Mouse (Mus musculus): Measurements from ENCODE around the gene Nisch. TPM values are rescaled to one million over a fixed set of nuclear protein-coding genes. Genes with fewer than 3 reads are reported as not detected.
A peak's percentile ranks its signal among the peaks of the same experiment; 100 is the strongest.

Nisch gene
- polyA plus RNA-seq, 1 experiment from 2014 or later = 346 TPM

DNA sequence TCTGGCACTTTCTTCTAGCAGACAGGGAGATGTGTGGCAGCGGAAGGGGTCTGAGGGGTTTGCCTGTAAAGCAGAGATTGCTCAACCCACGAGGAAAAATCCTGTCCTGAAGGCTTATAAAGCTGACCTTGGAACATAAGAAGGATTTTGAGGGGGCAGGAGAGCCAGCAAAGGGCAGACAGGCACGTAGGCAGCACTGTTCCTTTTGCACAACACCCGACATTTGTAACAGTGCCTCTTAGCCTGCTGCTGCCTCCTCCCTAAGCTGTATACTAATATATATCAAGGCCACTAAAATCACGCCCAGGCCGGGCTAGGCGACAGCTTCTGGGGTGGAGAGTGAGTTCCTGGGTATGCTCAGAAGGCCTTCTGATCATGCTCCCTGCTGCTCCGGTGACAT lies 13.7 kb upstream of the Nisch start:
- WGBS = 68% methylated on average over 8 of the region's 8 CpGs
- Histone ChIP-seq H3K9me3 (ENCODE audit: control insufficient read depth, low read length) (no peaks in the 10 kb centered on the region), H3K9ac (ENCODE audit: low read length) (no peak overlapping the region), H3K27ac (replicated peaks; ENCODE audit: low read depth, low read length) (no peak overlapping the region), H3K36me3 (ENCODE audit: control insufficient read depth, insufficient read depth, low read length) (no peaks in the 10 kb centered on the region), H3K4me1 (ENCODE audit: control insufficient read depth, insufficient read depth, low read length) (no peaks in the 10 kb centered on the region), H3K4me3 (ENCODE audit: low read depth, low read length) (no peak overlapping the region), H3K4me2 (ENCODE audit: low read depth, severe bottlenecking) (no peak overlapping the region), H3K27me3 (ENCODE audit: control insufficient read depth, insufficient read depth, low read length) (no peaks in the 10 kb centered on the region)
- DNase-seq (ENCODE audit: low spot score) (no peak), ATAC-seq (ENCODE audit: insufficient number of reproducible peaks, low FRiP score, low TSS enrichment, low read depth) (no peak)

DNA sequence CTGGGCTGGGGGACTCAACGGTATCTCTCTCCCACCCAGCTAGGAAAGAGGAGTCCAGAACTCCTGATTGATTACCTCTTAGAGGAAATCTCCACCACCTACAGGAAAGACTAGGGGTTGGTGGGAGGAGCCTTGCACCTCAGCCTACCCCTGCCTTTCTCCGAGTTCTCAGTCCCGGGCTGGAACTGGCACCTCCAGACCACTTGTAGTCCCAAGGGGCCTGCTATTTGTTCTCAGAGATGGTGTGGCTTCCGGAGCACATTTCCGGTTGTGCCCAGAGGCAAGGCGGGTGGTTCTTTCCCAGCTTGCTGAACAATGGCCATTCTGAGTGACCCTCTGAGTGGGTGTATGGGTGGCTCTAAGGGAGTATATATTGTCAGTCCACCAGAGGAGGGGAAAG lies 11.5 kb upstream of the Nisch start:
- Histone ChIP-seq H3K27ac (replicated peaks; ENCODE audit: low read depth, low read length) (no peak overlapping the region), H3K9ac (ENCODE audit: low read length) (no peak overlapping the region), H3K4me2 (ENCODE audit: low read depth, severe bottlenecking) (no peak overlapping the region), H3K9me3 (ENCODE audit: control insufficient read depth, low read length) (no peaks in the 10 kb centered on the region), H3K4me3 (ENCODE audit: low read depth, low read length) (no peak overlapping the region), H3K4me1 (ENCODE audit: control insufficient read depth, insufficient read depth, low read length) (no peaks in the 10 kb centered on the region), H3K36me3 (ENCODE audit: control insufficient read depth, insufficient read depth, low read length) (no peaks in the 10 kb centered on the region), H3K27me3 (ENCODE audit: control insufficient read depth, insufficient read depth, low read length) (no peaks in the 10 kb centered on the region)
- DNase-seq (ENCODE audit: low spot score) (no peak), ATAC-seq (ENCODE audit: insufficient number of reproducible peaks, low FRiP score, low TSS enrichment, low read depth) (no peak)
- WGBS = 64% methylated on average over 6 of the region's 6 CpGs

DNA sequence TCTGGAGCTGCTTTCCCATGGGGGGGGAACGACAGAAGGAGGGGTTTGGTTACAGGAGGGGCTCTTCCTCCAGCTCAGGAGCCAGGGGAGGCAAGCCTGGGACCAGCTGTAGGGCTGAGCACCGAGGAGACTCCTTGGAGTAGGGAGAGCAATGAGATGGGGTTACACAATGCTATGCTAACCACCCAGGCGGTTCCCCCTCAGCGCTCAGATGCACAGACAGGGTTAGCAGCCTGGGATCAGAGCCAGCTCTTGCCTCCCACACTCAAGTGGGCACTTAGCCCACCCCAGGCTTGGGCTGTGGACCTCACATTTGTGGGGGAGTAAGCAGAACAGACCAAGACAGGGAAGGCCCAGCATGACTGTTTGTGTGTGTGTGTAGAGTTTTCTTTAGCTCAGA lies 10.2 kb upstream of the Nisch start:
- no peak for ATAC-seq (ENCODE audit: insufficient number of reproducible peaks, low FRiP score, low TSS enrichment, low read depth)
- no peaks in the 10 kb centered on the region for H3K36me3 ChIP-seq (ENCODE audit: control insufficient read depth, insufficient read depth, low read length)

DNA sequence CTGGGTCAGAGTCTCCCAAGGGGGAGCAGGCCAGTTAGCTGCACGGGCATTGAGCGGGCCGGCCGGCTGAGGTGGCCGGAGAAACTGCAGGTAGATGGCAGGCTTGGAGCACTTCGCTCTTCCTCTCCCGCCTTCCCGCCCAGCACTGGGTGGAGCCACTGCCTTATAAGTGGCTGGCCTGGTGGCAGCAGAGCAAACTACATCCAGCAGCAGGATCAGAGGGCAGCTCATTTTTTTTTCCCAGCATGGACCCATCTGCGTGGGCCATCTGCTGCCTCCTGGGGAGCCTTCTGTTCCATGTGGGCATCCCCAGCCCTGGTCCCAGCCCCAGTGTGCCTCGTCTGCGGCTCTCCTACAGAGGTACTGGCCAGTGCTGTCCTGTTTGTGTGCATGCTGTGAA lies 920 bp upstream of the Nisch start, which contains the start of gene Sema3g:
TSS of gene Sema3g (plus strand) at position 195 of the 400 bp plus-strand sequence.
- Histone ChIP-seq H3K4me3 (ENCODE audit: low read depth, low read length) (no peak within 1 kb of the TSS), H3K9me3 (ENCODE audit: control insufficient read depth, low read length) (no peaks in the 10 kb centered on the region), H3K27me3 (ENCODE audit: control insufficient read depth, insufficient read depth, low read length) (no peaks in the 10 kb centered on the region), H3K9ac (ENCODE audit: low read length) (peak within 1 kb of the TSS; percentile 49; the same call in 1 of the 2 replicates), H3K4me1 (ENCODE audit: control insufficient read depth, insufficient read depth, low read length) (peaks cover 7% of the 10 kb centered on the region; the same call in 1 of the 2 replicates), H3K4me2 (ENCODE audit: low read depth, severe bottlenecking) (peak within 1 kb of the TSS; percentile 29; the same call in 1 of the 2 replicates), H3K36me3 (ENCODE audit: control insufficient read depth, insufficient read depth, low read length) (no peaks in the 10 kb centered on the region), H3K27ac (replicated peaks; ENCODE audit: low read depth, low read length) (no peak within 1 kb of the TSS)
- DNase-seq (ENCODE audit: low spot score) = peak; percentile 77
- ATAC-seq (ENCODE audit: insufficient number of reproducible peaks, low FRiP score, low TSS enrichment, low read depth) = peak; percentile 65; the same call in 1 of the 2 replicates
- 7% methylated on average over 11 of the region's 11 CpGs for WGBS

More for the DNA sequence above, 10.2 kb upstream of the Nisch start:
- Histone ChIP-seq H3K9ac (ENCODE audit: low read length) (no peak overlapping the region), H3K27me3 (ENCODE audit: control insufficient read depth, insufficient read depth, low read length) (no peaks in the 10 kb centered on the region), H3K4me3 (ENCODE audit: low read depth, low read length) (no peak overlapping the region), H3K9me3 (ENCODE audit: control insufficient read depth, low read length) (no peaks in the 10 kb centered on the region), H3K4me2 (ENCODE audit: low read depth, severe bottlenecking) (no peak overlapping the region), H3K27ac (replicated peaks; ENCODE audit: low read depth, low read length) (no peak overlapping the region), H3K4me1 (ENCODE audit: control insufficient read depth, insufficient read depth, low read length) (no peaks in the 10 kb centered on the region)
- 86% methylated on average over 4 of the region's 4 CpGs for WGBS
- no peak for DNase-seq (ENCODE audit: low spot score)

DNA sequence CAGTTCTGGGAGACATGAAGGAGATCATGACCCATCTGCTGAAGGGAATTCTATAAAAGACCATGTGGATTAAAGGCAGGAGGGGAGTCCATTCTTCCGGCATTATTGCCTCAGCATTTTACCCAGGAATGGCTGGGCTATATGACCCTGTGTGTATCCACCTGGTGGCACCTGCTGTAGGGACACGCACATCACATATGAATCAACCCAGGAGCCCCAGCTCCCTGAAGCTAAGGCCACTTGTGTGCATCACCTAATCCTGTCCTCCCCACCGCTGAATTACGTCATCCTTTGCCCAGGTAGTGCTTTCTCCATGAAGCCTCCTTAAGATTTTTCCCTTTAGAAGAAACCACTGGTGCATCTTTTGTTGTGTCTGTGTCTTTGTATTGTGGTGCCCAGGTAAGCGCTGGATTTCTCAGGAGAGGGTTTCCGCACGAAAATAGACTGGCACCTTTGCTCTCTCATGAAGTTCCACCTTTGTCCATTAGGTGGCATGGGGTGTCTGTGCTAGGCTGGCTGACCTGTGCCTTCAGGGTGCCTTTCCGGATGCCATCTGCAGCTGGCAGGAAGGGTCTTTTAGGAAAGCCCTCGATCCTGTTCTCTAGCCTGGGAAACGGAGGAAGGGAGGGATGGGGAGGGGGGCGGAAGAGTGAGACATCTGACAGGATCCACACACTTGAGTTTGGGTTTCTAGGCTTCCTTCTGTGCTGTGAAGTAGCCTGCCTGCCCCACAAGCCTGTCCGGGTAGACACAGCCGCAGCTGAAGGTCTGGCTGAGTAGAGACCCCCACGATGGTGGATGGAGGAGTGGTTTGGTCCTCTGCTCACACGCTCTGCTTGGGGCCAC lies 1.4 kb downstream of the Nisch start:
- H3K4me2 ChIP-seq (ENCODE audit: low read depth, severe bottlenecking) = no peak overlapping the region
- H3K4me3 ChIP-seq (ENCODE audit: low read depth, low read length) = no peak overlapping the region
- peaks cover 7% of the 10 kb centered on the region; the same call in 1 of the 2 replicates for H3K4me1 ChIP-seq (ENCODE audit: control insufficient read depth, insufficient read depth, low read length)
- H3K9ac ChIP-seq (ENCODE audit: low read length) = 0 out of 2 replicates have a peak overlapping the region, but pooled peaks have one; percentile 17
- ATAC-seq (ENCODE audit: insufficient number of reproducible peaks, low FRiP score, low TSS enrichment, low read depth) (0 out of 2 replicates have a peak, but pooled peaks have one; percentile 37), DNase-seq (ENCODE audit: low spot score) (peak; percentile 78)
- no peaks in the 10 kb centered on the region for H3K27me3 ChIP-seq (ENCODE audit: control insufficient read depth, insufficient read depth, low read length)
- no peak overlapping the region for H3K27ac ChIP-seq (replicated peaks; ENCODE audit: low read depth, low read length)
- H3K36me3 ChIP-seq (ENCODE audit: control insufficient read depth, insufficient read depth, low read length) = no peaks in the 10 kb centered on the region
- H3K9me3 ChIP-seq (ENCODE audit: control insufficient read depth, low read length) = no peaks in the 10 kb centered on the region
- 32% methylated on average over 15 of the region's 15 CpGs for WGBS

DNA sequence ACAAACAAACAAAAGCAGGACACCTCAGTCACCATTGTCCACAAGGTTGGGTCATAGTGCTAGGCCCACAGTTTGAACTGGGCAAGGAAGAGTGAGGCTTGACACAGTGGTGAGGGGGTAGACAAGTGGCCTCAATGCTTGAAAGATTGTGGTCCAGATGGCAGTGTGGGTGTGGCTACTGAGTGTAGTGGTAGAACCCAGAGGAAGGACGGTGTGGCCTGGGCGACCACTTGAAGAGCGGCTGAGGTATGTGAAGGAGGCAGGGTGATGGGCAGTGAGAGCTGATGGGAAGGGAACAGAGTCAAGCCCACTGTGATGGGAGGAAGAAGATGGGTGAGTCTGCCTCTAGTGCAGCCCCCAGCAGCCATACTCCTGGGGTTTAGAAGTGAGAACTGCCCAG lies 2.1 kb downstream of the Nisch start:
- no peak overlapping the region for H3K27ac ChIP-seq (replicated peaks; ENCODE audit: low read depth, low read length)
- WGBS = 76% methylated on average over 3 of the region's 3 CpGs
- DNase-seq (ENCODE audit: low spot score) (no peak), ATAC-seq (ENCODE audit: insufficient number of reproducible peaks, low FRiP score, low TSS enrichment, low read depth) (no peak)
- H3K9ac ChIP-seq (ENCODE audit: low read length) = no peak overlapping the region
- no peaks in the 10 kb centered on the region for H3K27me3 ChIP-seq (ENCODE audit: control insufficient read depth, insufficient read depth, low read length)
- peaks cover 7% of the 10 kb centered on the region; the same call in 1 of the 2 replicates for H3K4me1 ChIP-seq (ENCODE audit: control insufficient read depth, insufficient read depth, low read length)
- no peaks in the 10 kb centered on the region for H3K9me3 ChIP-seq (ENCODE audit: control insufficient read depth, low read length)
- H3K4me2 ChIP-seq (ENCODE audit: low read depth, severe bottlenecking) = no peak overlapping the region
- no peak overlapping the region for H3K4me3 ChIP-seq (ENCODE audit: low read depth, low read length)
- no peaks in the 10 kb centered on the region for H3K36me3 ChIP-seq (ENCODE audit: control insufficient read depth, insufficient read depth, low read length)

DNA sequence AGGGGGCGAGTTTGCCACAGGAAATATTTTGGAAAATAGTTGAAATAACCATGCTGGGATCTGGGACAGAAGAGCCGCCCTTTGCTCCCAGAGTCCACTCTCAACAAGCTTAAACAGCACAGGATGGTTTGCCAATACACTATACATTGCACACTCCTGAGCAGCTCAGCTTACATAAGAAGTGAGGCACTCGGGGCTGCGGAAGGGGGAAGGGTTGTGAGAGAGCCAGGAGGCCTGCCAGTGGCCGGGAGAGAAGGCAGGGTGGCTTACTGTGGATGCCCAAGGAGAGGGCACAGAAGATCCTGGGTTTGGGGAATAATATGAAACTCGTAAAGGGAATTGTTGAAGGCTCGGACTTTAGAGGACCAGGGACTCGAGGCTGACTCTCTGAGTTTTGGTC lies 2.9 kb downstream of the Nisch start:
- H3K27ac ChIP-seq (replicated peaks; ENCODE audit: low read depth, low read length) = no peak overlapping the region
- no peak overlapping the region for H3K4me2 ChIP-seq (ENCODE audit: low read depth, severe bottlenecking)
- no peak for DNase-seq (ENCODE audit: low spot score)
- peaks cover 7% of the 10 kb centered on the region; the same call in 1 of the 2 replicates for H3K4me1 ChIP-seq (ENCODE audit: control insufficient read depth, insufficient read depth, low read length)
- no peak for ATAC-seq (ENCODE audit: insufficient number of reproducible peaks, low FRiP score, low TSS enrichment, low read depth)
- no peaks in the 10 kb centered on the region for H3K9me3 ChIP-seq (ENCODE audit: control insufficient read depth, low read length)
- no peaks in the 10 kb centered on the region for H3K36me3 ChIP-seq (ENCODE audit: control insufficient read depth, insufficient read depth, low read length)
- H3K27me3 ChIP-seq (ENCODE audit: control insufficient read depth, insufficient read depth, low read length) = no peaks in the 10 kb centered on the region
- no peak overlapping the region for H3K9ac ChIP-seq (ENCODE audit: low read length)
- no peak overlapping the region for H3K4me3 ChIP-seq (ENCODE audit: low read depth, low read length)
- 75% methylated on average over 8 of the region's 8 CpGs for WGBS

DNA sequence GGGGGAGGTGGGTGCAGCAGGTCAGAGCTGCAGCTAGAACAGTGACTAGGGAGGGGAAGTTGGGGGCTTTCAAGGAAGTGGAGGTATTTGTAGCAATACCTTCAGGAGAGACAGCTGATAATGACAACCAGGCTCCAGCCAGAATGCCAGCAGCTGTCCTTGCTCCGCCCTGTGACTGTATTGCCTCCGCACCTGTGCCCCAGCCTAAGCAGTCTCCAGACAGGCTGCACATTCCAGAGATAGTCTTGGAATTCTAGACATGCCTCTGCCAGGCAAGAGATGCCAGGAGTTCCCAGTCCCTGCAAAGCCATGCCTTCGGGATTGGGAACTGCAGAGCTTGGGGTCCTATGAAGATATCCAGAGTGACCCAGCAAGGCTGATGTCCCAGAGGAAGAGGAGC lies 4.2 kb downstream of the Nisch start:
- H3K27ac ChIP-seq (replicated peaks; ENCODE audit: low read depth, low read length) = no peak overlapping the region
- H3K4me3 ChIP-seq (ENCODE audit: low read depth, low read length) = no peak overlapping the region
- H3K4me2 ChIP-seq (ENCODE audit: low read depth, severe bottlenecking) = no peak overlapping the region
- no peaks in the 10 kb centered on the region for H3K27me3 ChIP-seq (ENCODE audit: control insufficient read depth, insufficient read depth, low read length)
- H3K9ac ChIP-seq (ENCODE audit: low read length) = no peak overlapping the region
- WGBS = 83% methylated on average over 3 of the region's 3 CpGs
- no peaks in the 10 kb centered on the region for H3K36me3 ChIP-seq (ENCODE audit: control insufficient read depth, insufficient read depth, low read length)
- peaks cover 2% of the 10 kb centered on the region; the same call in 1 of the 2 replicates for H3K4me1 ChIP-seq (ENCODE audit: control insufficient read depth, insufficient read depth, low read length)
- DNase-seq (ENCODE audit: low spot score) (no peak), ATAC-seq (ENCODE audit: insufficient number of reproducible peaks, low FRiP score, low TSS enrichment, low read depth) (no peak)
- H3K9me3 ChIP-seq (ENCODE audit: control insufficient read depth, low read length) = no peaks in the 10 kb centered on the region
